Mouse (Mus musculus) CH12.LX (cell line): ENCODE measurements around the gene Cnr2. TPM values are rescaled to one million over a fixed set of nuclear protein-coding genes. Genes with fewer than 3 reads are reported as not detected.

Source experiments
- DNase-seq: peaks from one replicate; pipeline ENCODE4 v3.0.0-alpha.2; 2013; ENCODE audit errors: extremely low read depth
- H3K27ac ChIP-seq: 2 replicates; pipeline ENCODE4 v1.5.1; 2012; ENCODE audit warnings: low read depth, mild to moderate bottlenecking, control low read depth, moderate library complexity; ENCODE audit not compliant: insufficient read depth
- H3K27me3 ChIP-seq: replicated peaks from 2 replicates; pipeline ENCODE3; 2012; ENCODE audit warnings: inconsistent platforms
- H3K36me3 ChIP-seq, 2 experiments: replicated peaks in 1 of 2; 2 replicates each; pipeline versions ENCODE3 to v1.6.1; 2012; ENCODE audit warnings: inconsistent platforms in 1 of 2, low read length in 1 of 2, mild to moderate bottlenecking in 1 of 2, mixed read lengths in 1 of 2, moderate library complexity in 1 of 2; ENCODE audit not compliant: control insufficient read depth in 1 of 2, insufficient read depth in 1 of 2
- H3K4me1 ChIP-seq, 2 experiments: 2 replicates each; pipeline ENCODE4 v1.6.1; 2012; ENCODE audit warnings: inconsistent platforms in 1 of 2, moderate library complexity in 1 of 2; ENCODE audit not compliant: insufficient read depth in 2 of 2, control insufficient read depth in 1 of 2
- H3K4me2 ChIP-seq: 2 replicates; pipeline ENCODE4 v1.6.1; 2012; ENCODE audit warnings: low read depth, mild to moderate bottlenecking, control low read depth; ENCODE audit not compliant: poor library complexity, insufficient read depth, severe bottlenecking
- H3K4me3 ChIP-seq, 3 experiments: fragments of 150-350 bp in 1 of 3; sonication (generic) in 1 of 3; replicated peaks in 1 of 3; 2 replicates each; pipeline versions ENCODE3 to v1.5.1; 2011 to 2012; ENCODE audit warnings: low read depth in 2 of 3, low read length in 2 of 3, mild to moderate bottlenecking in 2 of 3, moderate library complexity in 2 of 3, control low read depth in 1 of 3, improper control_type of control experiment in 1 of 3, inconsistent platforms in 1 of 3, mixed read lengths in 1 of 3; ENCODE audit not compliant: poor library complexity in 1 of 3
- H3K79me2 ChIP-seq: replicated peaks from 2 replicates; pipeline ENCODE4 v1.6.1; 2012; ENCODE audit warnings: mild to moderate bottlenecking, moderate library complexity; ENCODE audit not compliant: control insufficient read depth, poor library complexity, insufficient read depth, severe bottlenecking; ENCODE audit errors: extremely low read depth
- H3K9ac ChIP-seq: 2 replicates; pipeline ENCODE4 v1.6.1; 2012; ENCODE audit warnings: low read depth, mild to moderate bottlenecking, control low read depth, moderate library complexity; ENCODE audit not compliant: insufficient read depth
- H3K9me3 ChIP-seq: replicated peaks from 2 replicates; pipeline ENCODE3; 2012; ENCODE audit warnings: low read length, inconsistent platforms, mixed read lengths
- CHD1 ChIP-seq: IDR thresholded peaks from 2 replicates; pipeline ENCODE4 v1.6.1; 2012; ENCODE audit warnings: low read depth, low read length, improper control_type of control experiment, inconsistent platforms
- CHD2 ChIP-seq: IDR thresholded peaks from 2 replicates; pipeline ENCODE4 v1.6.1; 2011; ENCODE audit warnings: low read length, improper control_type of control experiment
- CTCF ChIP-seq, 2 experiments: IDR thresholded peaks in 1 of 2; conservative IDR thresholded peaks in 1 of 2; 2 replicates each; pipeline ENCODE4 v1.5.1; 2011 to 2012; ENCODE audit warnings: low read depth in 2 of 2, low read length in 2 of 2, improper control_type of control experiment in 1 of 2, inconsistent platforms in 1 of 2, mild to moderate bottlenecking in 1 of 2, moderate library complexity in 1 of 2
- E2F4 ChIP-seq: IDR thresholded peaks from 2 replicates; pipeline ENCODE4 v1.6.1; 2011; ENCODE audit warnings: low read depth, low read length, improper control_type of control experiment; ENCODE audit not compliant: insufficient replicate concordance
- ETS1 ChIP-seq: conservative IDR thresholded peaks from 2 replicates; pipeline ENCODE4 v1.6.1; 2012; ENCODE audit warnings: low read depth, mild to moderate bottlenecking, inconsistent platforms, low read length, improper control_type of control experiment, moderate library complexity
- GABPA ChIP-seq: IDR thresholded peaks from 2 replicates; pipeline ENCODE4 v1.6.1; 2012; ENCODE audit warnings: low read depth, low read length, improper control_type of control experiment, inconsistent platforms; ENCODE audit not compliant: insufficient replicate concordance
- IRF4 ChIP-seq: IDR thresholded peaks from 2 replicates; pipeline ENCODE4 v1.6.1; 2014; ENCODE audit warnings: low read depth, mild to moderate bottlenecking, inconsistent platforms, low read length, improper control_type of control experiment
- KAT2A ChIP-seq: IDR thresholded peaks from 2 replicates; pipeline ENCODE4 v1.6.1; 2012; ENCODE audit warnings: low read length, improper control_type of control experiment, inconsistent platforms; ENCODE audit not compliant: insufficient replicate concordance
- MAFK ChIP-seq: IDR thresholded peaks from 2 replicates; pipeline ENCODE4 v1.6.1; 2011; ENCODE audit warnings: low read length, improper control_type of control experiment; ENCODE audit not compliant: insufficient replicate concordance
- MXI1 ChIP-seq: IDR thresholded peaks from 2 replicates; pipeline ENCODE4 v1.6.1; 2011; ENCODE audit warnings: mild to moderate bottlenecking, low read depth, low read length, improper control_type of control experiment
- MYC ChIP-seq: IDR thresholded peaks from 2 replicates; pipeline ENCODE4 v1.6.1; 2011; ENCODE audit warnings: low read depth, mild to moderate bottlenecking, improper control_type of control experiment, low read length
- NELFE ChIP-seq: IDR thresholded peaks from 2 replicates; pipeline ENCODE4 v1.6.1; 2011; ENCODE audit warnings: low read depth, low read length, improper control_type of control experiment
- PAX5 ChIP-seq: IDR thresholded peaks from 2 replicates; pipeline ENCODE4 v1.6.1; 2012; ENCODE audit warnings: low read length, inconsistent platforms, mixed read lengths
- POLR2A ChIP-seq: IDR thresholded peaks from 2 replicates; pipeline ENCODE4 v1.6.1; 2011; ENCODE audit warnings: low read depth, mild to moderate bottlenecking, improper control_type of control experiment, low read length
- RAD21 ChIP-seq: IDR thresholded peaks from 2 replicates; pipeline ENCODE4 v1.6.1; 2011; ENCODE audit warnings: low read depth, mild to moderate bottlenecking, low read length, improper control_type of control experiment, moderate library complexity
- SMC3 ChIP-seq: IDR thresholded peaks from 2 replicates; pipeline ENCODE4 v1.6.1; 2011; ENCODE audit warnings: low read depth, low read length, improper control_type of control experiment
- TCF12 ChIP-seq: IDR thresholded peaks from 2 replicates; pipeline ENCODE4 v1.6.1; 2014; ENCODE audit warnings: low read depth, mild to moderate bottlenecking, inconsistent platforms, low read length, improper control_type of control experiment
- UBTF ChIP-seq: IDR thresholded peaks from 2 replicates; pipeline ENCODE4 v1.6.1; 2012; ENCODE audit warnings: low read depth, mild to moderate bottlenecking, inconsistent platforms, low read length, improper control_type of control experiment, moderate library complexity
- USF1 ChIP-seq: IDR thresholded peaks from 2 replicates; pipeline ENCODE4 v1.6.1; 2014; ENCODE audit warnings: low read depth, mild to moderate bottlenecking, inconsistent platforms, low read length, improper control_type of control experiment
- USF2 ChIP-seq: conservative IDR thresholded peaks from 2 replicates; pipeline ENCODE4 v1.6.1; 2011; ENCODE audit warnings: low read depth, low read length, improper control_type of control experiment
- ZC3H11A ChIP-seq: IDR thresholded peaks from 2 replicates; pipeline ENCODE4 v1.6.1; 2012; ENCODE audit warnings: low read depth, mild to moderate bottlenecking, inconsistent platforms, low read length, improper control_type of control experiment
- ZKSCAN1 ChIP-seq: IDR thresholded peaks from 2 replicates; pipeline ENCODE4 v1.6.1; 2012; ENCODE audit warnings: low read depth, inconsistent platforms, low read length, improper control_type of control experiment, borderline replicate concordance
- ZMIZ1 ChIP-seq: IDR thresholded peaks from 2 replicates; pipeline ENCODE4 v1.6.1; 2012; ENCODE audit warnings: low read depth, mild to moderate bottlenecking, inconsistent platforms, low read length, improper control_type of control experiment
- dilution Hi-C: fragments of 300-500 bp; cut with MboI; formaldehyde crosslinking; loops from 2 replicates; pipeline ENCODE4 v1.14.3; 2020; ENCODE audit warnings: low sequenced_read_pairs; ENCODE audit not compliant: extremely low pct_unique_long_range_greater_than_20kb, extremely low pct_ligation_motif_present
- in situ Hi-C: fragments of 300-500 bp; cut with MboI; formaldehyde crosslinking; loops from 3 replicates; pipeline ENCODE4 v1.14.3; 2019; ENCODE audit warnings: low sequenced_read_pairs, low pct_ligation_motif_present, low pct_unique_long_range_greater_than_20kb, mixed read lengths
- polyA plus RNA-seq: library from polyadenylated mRNA; unstranded; fragments of >175 nt; gene quantifications from 2 replicates; pipeline ENCODE4 v1.2.1, GENCODE M21; 2012; ENCODE audit warnings: low read depth; ENCODE audit not compliant: insufficient read length
- total RNA-seq, 2 experiments: library from RNA; depleted of rRNA; stranded (reverse); fragments of 300-350 nt in 1 of 2; fragments of >200 nt in 1 of 2; gene quantifications; 2 replicates each; pipeline ENCODE4 v1.2.3; 2012 to 2014

The Cnr2 gene
- total and polyA plus RNA-seq, 3 experiments: 5.6 to 13.8 (median 10.6) TPM

GRCm38 (mm10) chr4:135929828-135930227, 34.6 kb downstream of the Cnr2 start:
- no peak overlapping the region for H3K4me2 ChIP-seq
- DNase-seq: no peak
- H3K4me1 ChIP-seq: no peaks in the 10 kb centered on the region
- H3K4me3 ChIP-seq: no peak overlapping the region
- H3K36me3 ChIP-seq: peaks cover 61 to 94% of the 10 kb centered on the region in 2 experiments
- H3K79me2 ChIP-seq: no peaks in the 10 kb centered on the region
- TF ChIP-seq IRF4: no peak
- TF ChIP-seq TCF12: no peak
- in situ Hi-C loops (no loop called here), dilution Hi-C loops (no loop called here)
- no peak overlapping the region for H3K27ac ChIP-seq
- no peaks in the 10 kb centered on the region for H3K27me3 ChIP-seq
- no peaks in the 10 kb centered on the region for H3K9me3 ChIP-seq
- H3K9ac ChIP-seq: no peak overlapping the region

- H3K4me1 ChIP-seq: no peaks in the 10 kb centered on the region
- in situ Hi-C loops: no loop called here
- no peaks in the 10 kb centered on the region for H3K27me3 ChIP-seq
These were observed 35.0 kb downstream of the Cnr2 start for GRCm38 (mm10) chr4:135930239-135930638.

GRCm38 (mm10) chr4:135931832-135932231, 36.6 kb downstream of the Cnr2 start:
- peak; percentile 53 for DNase-seq
- Histone ChIP-seq H3K4me3 (no peak overlapping the region), H3K36me3 (peaks cover 54 to 93% of the 10 kb centered on the region in 2 experiments), H3K9me3 (no peaks in the 10 kb centered on the region), H3K79me2 (no peaks in the 10 kb centered on the region), H3K27ac (no peak overlapping the region), H3K9ac (no peak overlapping the region), H3K27me3 (no peaks in the 10 kb centered on the region), H3K4me2 (no peak overlapping the region), H3K4me1 (no peaks in the 10 kb centered on the region)
- dilution Hi-C loops (no loop called here), in situ Hi-C loops (no loop called here)
- TF ChIP-seq ZMIZ1: no peak
- TF ChIP-seq ZC3H11A: peak; percentile 70
- no peak for TF ChIP-seq CHD1
- TF ChIP-seq SMC3: peak; percentile 90
- peak; percentile 59 to 82 for TF ChIP-seq CTCF (conservative IDR thresholded peaks at IDR 0.05 in 1 of 2, IDR thresholded peaks at IDR 0.05 in 1 of 2; ENCODE audit: low read depth in 2 of 2, low read length in 2 of 2)
- 0 out of 2 replicates have a peak, but pooled peaks have one; percentile 52 for TF ChIP-seq MYC
- no peak for TF ChIP-seq USF1
- peak; percentile 82 for TF ChIP-seq RAD21

More at GRCm38 (mm10) chr4:135930239-135930638, 35.0 kb downstream of the Cnr2 start:
- H3K9ac ChIP-seq: no peak overlapping the region
- H3K4me2 ChIP-seq: no peak overlapping the region
- no peak overlapping the region for H3K4me3 ChIP-seq
- no peak overlapping the region for H3K27ac ChIP-seq
- dilution Hi-C loops: no loop called here
- no peak for DNase-seq
- peaks cover 60 to 94% of the 10 kb centered on the region in 2 experiments for H3K36me3 ChIP-seq
- no peak for TF ChIP-seq RAD21
- TF ChIP-seq UBTF: no peak
- TF ChIP-seq ZC3H11A: no peak
- TF ChIP-seq TCF12: no peak
- no peak for TF ChIP-seq E2F4
- TF ChIP-seq CHD2: no peak
- TF ChIP-seq ZKSCAN1: no peak
- no peak for TF ChIP-seq USF2
- no peak for TF ChIP-seq PAX5
- TF ChIP-seq GABPA: no peak
- no peak for TF ChIP-seq POLR2A
- TF ChIP-seq CHD1: no peak
- TF ChIP-seq ETS1: no peak
- no peak for TF ChIP-seq ZMIZ1
- TF ChIP-seq MXI1: no peak
- no peak for TF ChIP-seq CTCF (conservative IDR thresholded peaks at IDR 0.05 in 1 of 2, IDR thresholded peaks at IDR 0.05 in 1 of 2; ENCODE audit: low read depth in 2 of 2, low read length in 2 of 2)
- TF ChIP-seq MAFK: no peak
- TF ChIP-seq NELFE: no peak
- TF ChIP-seq KAT2A: no peak
- H3K9me3 ChIP-seq: no peaks in the 10 kb centered on the region
- H3K79me2 ChIP-seq: no peaks in the 10 kb centered on the region
